Mouse (Mus musculus): ENCODE data around the gene Vwa7.

DNA sequence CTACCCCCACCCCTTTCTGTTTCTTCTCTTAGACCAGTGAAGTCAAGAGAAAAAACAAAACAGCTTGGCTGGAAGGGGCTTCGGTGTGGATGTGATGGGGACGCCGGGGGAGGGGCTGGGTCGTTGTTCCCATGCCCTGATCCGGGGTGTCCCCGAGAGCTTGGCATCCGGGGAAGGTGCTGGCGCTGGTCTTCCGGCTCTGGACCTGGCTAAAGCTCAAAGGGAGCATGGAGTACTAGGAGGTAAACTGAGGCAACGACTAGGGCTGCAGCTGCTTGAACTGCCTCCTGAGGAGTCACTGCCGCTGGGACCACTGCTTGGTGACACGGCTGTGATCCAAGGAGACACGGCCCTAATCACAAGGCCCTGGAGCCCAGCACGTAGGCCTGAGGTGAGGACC lies 43.7 kb downstream of the Vwa7 start:
- TF ChIP-seq CTCF (IDR thresholded peaks at IDR 0.05; ENCODE audit: control insufficient read depth, insufficient read depth, insufficient read length), result no peak
- no peak for TF ChIP-seq MAX (IDR thresholded peaks at IDR 0.05)

Data from C2C12 (cell line).